Comparison of ENCODE assay signal across 11 mouse cellular contexts in genomic region chr19:40414386-40414785, GRCm38 (mm10).
DNase-seq lines count a peak whose midpoint lies in the region; ATAC-seq and TF ChIP-seq lines count a peak whose summit lies in the region.
"Had no signal": no experiment of that assay in that cellular context is flagged by ENCODE, and none has a peak within 500 bp of the region (broad histone marks: within the 10 kb centered on the region; RNA-seq: fewer than 3 reads in every experiment).

No protein-coding gene starts in this region.

- no peak for TF ChIP-seq CTCF in lung, embryonic 14.5 days (IDR thresholded peaks at IDR 0.05; ENCODE audit: low read depth)
- no peak for TF ChIP-seq CTCF in lung, postnatal 0 days (IDR thresholded peaks at IDR 0.05)

- H3K4me2 ChIP-seq in lung, embryonic 14.5 days, result no peak overlapping the region
- H3K4me2 ChIP-seq in lung, postnatal 0 days (replicated peaks; ENCODE audit: low read depth, low read length), result no peak overlapping the region
- H3K4me2 ChIP-seq in intestine, embryonic 16.5 days (ENCODE audit: low read depth, low read length), result no peak overlapping the region
- no peak overlapping the region for H3K4me2 ChIP-seq in stomach, embryonic 15.5 days
- H3K4me2 ChIP-seq: embryonic facial prominence, embryonic 15.5 days had no signal

- no peak for DNase-seq in lung, embryonic 14.5 days
- DNase-seq in lung, postnatal 0 days (ENCODE audit: low spot score), result no peak
- DNase-seq in kidney, postnatal 25 days, result peak; percentile 74 to 90
- DNase-seq in ovary, postnatal 36 days (ENCODE audit: low spot score), result no peak
- no peak for DNase-seq in gastrocnemius, adult 18-20 months (ENCODE audit: low spot score)
- DNase-seq: lung, postnatal 36 days; thymus, postnatal 25 days had no signal

- peaks cover 21% of the 10 kb centered on the region for H3K4me1 ChIP-seq in lung, embryonic 14.5 days (ENCODE audit: insufficient read depth)
- H3K4me1 ChIP-seq in lung, postnatal 0 days (ENCODE audit: insufficient read depth, low read depth, low read length), result 0 out of 2 replicates have a peak, but pooled peaks cover 2% of the 10 kb centered on the region
- H3K4me1 ChIP-seq in intestine, embryonic 16.5 days (ENCODE audit: control insufficient read depth, insufficient read depth, low read length), result peaks cover 16% of the 10 kb centered on the region
- peaks cover 16% of the 10 kb centered on the region for H3K4me1 ChIP-seq in stomach, embryonic 15.5 days

- no peaks in the 10 kb centered on the region for H3K36me3 ChIP-seq in lung, embryonic 14.5 days (ENCODE audit: insufficient read depth)
- no peaks in the 10 kb centered on the region for H3K36me3 ChIP-seq in lung, postnatal 0 days (ENCODE audit: insufficient read depth, low read length)
- H3K36me3 ChIP-seq in intestine, embryonic 16.5 days (ENCODE audit: control insufficient read depth, insufficient read depth, low read length), result no peaks in the 10 kb centered on the region
- no peaks in the 10 kb centered on the region for H3K36me3 ChIP-seq in stomach, embryonic 15.5 days
- H3K36me3 ChIP-seq: embryonic facial prominence, embryonic 15.5 days had no signal

- no peaks in the 10 kb centered on the region for H3K27me3 ChIP-seq in lung, embryonic 14.5 days (ENCODE audit: insufficient read depth, low read length)
- H3K27me3 ChIP-seq in lung, postnatal 0 days (replicated peaks; ENCODE audit: insufficient read depth, low read length), result no peaks in the 10 kb centered on the region
- no peaks in the 10 kb centered on the region for H3K27me3 ChIP-seq in intestine, embryonic 16.5 days (replicated peaks; ENCODE audit: control insufficient read depth, insufficient read depth, low read length)
- no peaks in the 10 kb centered on the region for H3K27me3 ChIP-seq in stomach, embryonic 15.5 days (replicated peaks)
- H3K27me3 ChIP-seq: embryonic facial prominence, embryonic 15.5 days had no signal

- WGBS in lung, embryonic 14.5 days, result 64% methylated on average over 6 of the region's 6 CpGs
- 61% methylated on average over 6 of the region's 6 CpGs for WGBS in lung, postnatal 0 days
- WGBS in intestine, embryonic 16.5 days, result 58% methylated on average over 6 of the region's 6 CpGs
- WGBS in stomach, embryonic 15.5 days, result 65% methylated on average over 6 of the region's 6 CpGs

- H3K27ac ChIP-seq in lung, embryonic 14.5 days (ENCODE audit: low read depth), result peak overlapping the region; percentile 87; the same call in 1 of the 2 replicates
- H3K27ac ChIP-seq in lung, postnatal 0 days (ENCODE audit: low read length), result no peak overlapping the region
- no peak overlapping the region; the same call in 1 of the 2 replicates for H3K27ac ChIP-seq in intestine, embryonic 16.5 days (ENCODE audit: low read length)
- peak overlapping the region; percentile 3; the same call in 1 of the 2 replicates for H3K27ac ChIP-seq in stomach, embryonic 15.5 days

- H3K4me3 ChIP-seq in lung, embryonic 14.5 days (ENCODE audit: low read depth, low read length), result no peak overlapping the region
- no peak overlapping the region for H3K4me3 ChIP-seq in lung, postnatal 0 days (ENCODE audit: low read depth, low read length)
- H3K4me3 ChIP-seq in intestine, embryonic 16.5 days (ENCODE audit: low read length), result no peak overlapping the region
- H3K4me3 ChIP-seq in stomach, embryonic 15.5 days (replicated peaks), result no peak overlapping the region
- H3K4me3 ChIP-seq: embryonic facial prominence, embryonic 15.5 days; layer of hippocampus, adult 2 months had no signal

- TF ChIP-seq EP300 in lung, postnatal 0 days (IDR thresholded peaks at IDR 0.05), result no peak

- H3K9ac ChIP-seq in lung, embryonic 14.5 days, result no peak overlapping the region
- H3K9ac ChIP-seq in lung, postnatal 0 days (replicated peaks; ENCODE audit: low read depth), result no peak overlapping the region
- no peak overlapping the region for H3K9ac ChIP-seq in intestine, embryonic 16.5 days (ENCODE audit: low read depth, low read length)
- no peak overlapping the region for H3K9ac ChIP-seq in stomach, embryonic 15.5 days
- H3K9ac ChIP-seq: embryonic facial prominence, embryonic 15.5 days had no signal

- ATAC-seq in lung, embryonic 14.5 days (ENCODE audit: insufficient read depth), result no peak
- no peak for ATAC-seq in lung, postnatal 0 days
- 0 out of 2 replicates have a peak, but pooled peaks have one; percentile 25 for ATAC-seq in intestine, embryonic 16.5 days
- peak; percentile 28; the same call in 1 of the 2 replicates for ATAC-seq in stomach, embryonic 15.5 days (ENCODE audit: insufficient read depth, low FRiP score, low read depth)

- no peaks in the 10 kb centered on the region for H3K9me3 ChIP-seq in lung, embryonic 14.5 days (ENCODE audit: low read depth, low read length)
- H3K9me3 ChIP-seq in lung, postnatal 0 days (ENCODE audit: low read length), result no peaks in the 10 kb centered on the region
- no peaks in the 10 kb centered on the region for H3K9me3 ChIP-seq in intestine, embryonic 16.5 days (ENCODE audit: control insufficient read depth, low read length)
- H3K9me3 ChIP-seq in stomach, embryonic 15.5 days, result no peaks in the 10 kb centered on the region
- H3K9me3 ChIP-seq: embryonic facial prominence, embryonic 15.5 days had no signal

Comparison
In these comparisons a context has a peak if more than half of its experiments do, and no peak if none do; other contexts are left out.
1. H3K27ac ChIP-seq: peak in lung, embryonic 14.5 days (single experiment) and stomach, embryonic 15.5 days (single experiment); none in lung, postnatal 0 days (single experiment) and intestine, embryonic 16.5 days (single experiment).
2. ATAC-seq: peak in intestine, embryonic 16.5 days (single experiment) and stomach, embryonic 15.5 days (single experiment); none in lung, embryonic 14.5 days (single experiment) and lung, postnatal 0 days (single experiment).
3. DNase-seq: peak in kidney, postnatal 25 days (2 of 2); none in lung, embryonic 14.5 days (single experiment), lung, postnatal 0 days (single experiment), ovary, postnatal 36 days (single experiment) and gastrocnemius, adult 18-20 months (single experiment).